In genomic region chrX:50597105-50597504, GRCm38 (mm10) we compare ENCODE assay signal across 9 mouse cellular contexts.
DNase-seq lines count a peak whose midpoint lies in the region; ATAC-seq lines count a peak whose summit lies in the region.
"Had no signal": no experiment of that assay in that cellular context is flagged by ENCODE, and none has a peak within 500 bp of the region (broad histone marks: within the 10 kb centered on the region; RNA-seq: fewer than 3 reads in every experiment).

No protein-coding gene starts in this region.

- H3K27ac ChIP-seq in heart, embryonic 15.5 days, result no peak overlapping the region
- 0 out of 2 replicates have a peak overlapping the region, but pooled peaks have one; percentile 22 for H3K27ac ChIP-seq in neural tube, embryonic 14.5 days (ENCODE audit: low read depth, low read length)

- no peaks in the 10 kb centered on the region for H3K27me3 ChIP-seq in heart, embryonic 15.5 days
- H3K27me3 ChIP-seq in neural tube, embryonic 14.5 days (ENCODE audit: control insufficient read depth, insufficient read depth, low read length), result no peaks in the 10 kb centered on the region

- WGBS in heart, embryonic 15.5 days, result 88% methylated on average over 6 of the region's 6 CpGs
- 72% methylated on average over 6 of the region's 6 CpGs for WGBS in neural tube, embryonic 14.5 days

- ATAC-seq in heart, embryonic 15.5 days (replicated peaks; ENCODE audit: insufficient number of reproducible peaks, insufficient read depth, low FRiP score, low read depth), result no peak
- no peak for ATAC-seq in neural tube, embryonic 14.5 days (ENCODE audit: low read depth)

- peak overlapping the region; percentile 30; the same call in 1 of the 2 replicates for H3K4me3 ChIP-seq in heart, embryonic 15.5 days
- no peak overlapping the region for H3K4me3 ChIP-seq in neural tube, embryonic 14.5 days (ENCODE audit: low read depth, low read length)
- H3K4me3 ChIP-seq: myocyte had no signal

- peak; percentile 64 for DNase-seq in gastrocnemius, postnatal 14 days
- no peak for DNase-seq in gastrocnemius, adult 8-10 months (ENCODE audit: low spot score in 2 of 2)
- DNase-seq in 416B (ENCODE audit: low read depth), result peak; percentile 24
- peak; percentile 84 for DNase-seq in ZHBTc4 (ENCODE audit: low read depth, low spot score)
- DNase-seq in liver, result peak; percentile 73
- no peak for DNase-seq in adrenal gland, postnatal 10 days

- H3K36me3 ChIP-seq in heart, embryonic 15.5 days, result no peaks in the 10 kb centered on the region
- no peaks in the 10 kb centered on the region for H3K36me3 ChIP-seq in neural tube, embryonic 14.5 days (ENCODE audit: control insufficient read depth, insufficient read depth, low read length)

- peak overlapping the region; percentile 33; the same call in 1 of the 2 replicates for H3K4me2 ChIP-seq in heart, embryonic 15.5 days
- H3K4me2 ChIP-seq in neural tube, embryonic 14.5 days (ENCODE audit: low read depth, low read length), result peak overlapping the region; percentile 26; the same call in 1 of the 2 replicates

- intact Hi-C loops in gastrocnemius, postnatal 14 days (cut with DNase I; ENCODE audit: low total_unique reads), result no loop called here

- no peaks in the 10 kb centered on the region for H3K9me3 ChIP-seq in heart, embryonic 15.5 days (replicated peaks)
- no peaks in the 10 kb centered on the region for H3K9me3 ChIP-seq in neural tube, embryonic 14.5 days (ENCODE audit: control insufficient read depth, low read length)

- H3K4me1 ChIP-seq in heart, embryonic 15.5 days (replicated peaks), result no peaks in the 10 kb centered on the region
- no peaks in the 10 kb centered on the region for H3K4me1 ChIP-seq in neural tube, embryonic 14.5 days (ENCODE audit: control insufficient read depth, insufficient read depth, low read length)

- no peak overlapping the region for H3K9ac ChIP-seq in heart, embryonic 15.5 days
- H3K9ac ChIP-seq in neural tube, embryonic 14.5 days (replicated peaks; ENCODE audit: low read depth, low read length), result no peak overlapping the region

Comparison
In these comparisons a context has a peak if more than half of its experiments do, and no peak if none do; other contexts are left out.
1. DNase-seq: peak in gastrocnemius, postnatal 14 days (single experiment), 416B (single experiment), ZHBTc4 (single experiment) and liver (single experiment); none in gastrocnemius, adult 8-10 months (0 of 2) and adrenal gland, postnatal 10 days (single experiment).